ENCODE assay signal across 32 mouse cellular contexts in genomic region chr12:110059321-110059720, GRCm38 (mm10).
"Had no signal": no experiment of that assay in that cellular context is flagged by ENCODE, and none has a peak within 500 bp of the region (broad histone marks: within the 10 kb centered on the region; RNA-seq: fewer than 3 reads in every experiment).

No protein-coding gene starts in this region.

- H3K27me3 ChIP-seq: limb, embryonic 12.5 days; limb, embryonic 15.5 days; liver, embryonic 12.5 days; liver, embryonic 13.5 days; liver, embryonic 15.5 days; lung, embryonic 15.5 days; megakaryocyte, embryonic 14.5 days; midbrain, embryonic 13.5 days; midbrain, embryonic 15.5 days; neural tube, embryonic 12.5 days; neural tube, embryonic 13.5 days had no signal

- H3K4me1 ChIP-seq: limb, embryonic 12.5 days; limb, embryonic 13.5 days; limb, embryonic 15.5 days; liver, embryonic 12.5 days; liver, embryonic 13.5 days; liver, embryonic 15.5 days; lung, embryonic 15.5 days; megakaryocyte, embryonic 14.5 days; midbrain, embryonic 10.5 days; midbrain, embryonic 12.5 days; midbrain, embryonic 13.5 days; midbrain, embryonic 15.5 days; neural tube, embryonic 12.5 days; neural tube, embryonic 13.5 days had no signal

- H3K9me3 ChIP-seq: limb, embryonic 10.5 days; limb, embryonic 12.5 days; limb, embryonic 13.5 days; limb, embryonic 15.5 days; liver, embryonic 15.5 days; lung, embryonic 15.5 days; midbrain, embryonic 10.5 days; midbrain, embryonic 12.5 days; midbrain, embryonic 15.5 days; neural tube, embryonic 13.5 days had no signal

- ATAC-seq: liver, embryonic 12.5 days; liver, postnatal 0 days; lung, postnatal 0 days; midbrain, embryonic 13.5 days; midbrain, embryonic 15.5 days; midbrain, embryonic 16.5 days had no signal

- H3K27ac ChIP-seq: limb, embryonic 10.5 days; limb, embryonic 12.5 days; limb, embryonic 13.5 days; limb, embryonic 15.5 days; liver, embryonic 12.5 days; liver, embryonic 13.5 days; liver, embryonic 14.5 days; liver, embryonic 15.5 days; lung, embryonic 15.5 days; macrophage; midbrain, embryonic 10.5 days; midbrain, embryonic 12.5 days; midbrain, embryonic 13.5 days; midbrain, embryonic 15.5 days; neural tube, embryonic 12.5 days; neural tube, embryonic 13.5 days had no signal

- H3K36me3 ChIP-seq: limb, embryonic 10.5 days; limb, embryonic 12.5 days; limb, embryonic 13.5 days; limb, embryonic 15.5 days; liver, embryonic 12.5 days; liver, embryonic 13.5 days; liver, embryonic 15.5 days; lung, embryonic 15.5 days; midbrain, embryonic 10.5 days; midbrain, embryonic 12.5 days; midbrain, embryonic 13.5 days; midbrain, embryonic 15.5 days; neural tube, embryonic 12.5 days; neural tube, embryonic 13.5 days had no signal

- H3K9ac ChIP-seq: limb, embryonic 12.5 days; limb, embryonic 13.5 days; limb, embryonic 15.5 days; liver, embryonic 12.5 days; liver, embryonic 13.5 days; liver, embryonic 14.5 days; liver, embryonic 15.5 days; liver, postnatal 0 days; lung, embryonic 14.5 days; lung, embryonic 15.5 days; midbrain, embryonic 12.5 days; midbrain, embryonic 13.5 days; midbrain, embryonic 15.5 days; neural tube, embryonic 12.5 days; neural tube, embryonic 13.5 days had no signal

- H3K4me2 ChIP-seq: limb, embryonic 12.5 days; limb, embryonic 13.5 days; limb, embryonic 15.5 days; liver, embryonic 11.5 days; liver, embryonic 12.5 days; liver, embryonic 13.5 days; liver, embryonic 15.5 days; lung, embryonic 14.5 days; lung, embryonic 15.5 days; midbrain, embryonic 11.5 days; midbrain, embryonic 12.5 days; midbrain, embryonic 13.5 days; midbrain, embryonic 15.5 days; neural tube, embryonic 12.5 days; neural tube, embryonic 13.5 days had no signal

- DNase-seq: left cerebral cortex, postnatal 4 days; liver, embryonic 13.5 days; liver, postnatal 0 days; lung, adult 18-20 months; lung, adult 2 months; lung, embryonic 14.5 days; lung, postnatal 10 days; lung, postnatal 14 days; lung, postnatal 36 days; lung, postnatal 4 days; midbrain, embryonic 14.5 days had no signal

- H3K4me3 ChIP-seq: limb, embryonic 10.5 days; limb, embryonic 12.5 days; limb, embryonic 13.5 days; limb, embryonic 15.5 days; liver, embryonic 12.5 days; liver, embryonic 13.5 days; liver, embryonic 15.5 days; lung, embryonic 15.5 days; megakaryocyte, embryonic 14.5 days; midbrain, embryonic 10.5 days; midbrain, embryonic 12.5 days; midbrain, embryonic 13.5 days; midbrain, embryonic 15.5 days; myocyte; neural tube, embryonic 12.5 days; neural tube, embryonic 13.5 days had no signal
